17 mouse cellular contexts compared by ENCODE assay signal in the genomic region with DNA sequence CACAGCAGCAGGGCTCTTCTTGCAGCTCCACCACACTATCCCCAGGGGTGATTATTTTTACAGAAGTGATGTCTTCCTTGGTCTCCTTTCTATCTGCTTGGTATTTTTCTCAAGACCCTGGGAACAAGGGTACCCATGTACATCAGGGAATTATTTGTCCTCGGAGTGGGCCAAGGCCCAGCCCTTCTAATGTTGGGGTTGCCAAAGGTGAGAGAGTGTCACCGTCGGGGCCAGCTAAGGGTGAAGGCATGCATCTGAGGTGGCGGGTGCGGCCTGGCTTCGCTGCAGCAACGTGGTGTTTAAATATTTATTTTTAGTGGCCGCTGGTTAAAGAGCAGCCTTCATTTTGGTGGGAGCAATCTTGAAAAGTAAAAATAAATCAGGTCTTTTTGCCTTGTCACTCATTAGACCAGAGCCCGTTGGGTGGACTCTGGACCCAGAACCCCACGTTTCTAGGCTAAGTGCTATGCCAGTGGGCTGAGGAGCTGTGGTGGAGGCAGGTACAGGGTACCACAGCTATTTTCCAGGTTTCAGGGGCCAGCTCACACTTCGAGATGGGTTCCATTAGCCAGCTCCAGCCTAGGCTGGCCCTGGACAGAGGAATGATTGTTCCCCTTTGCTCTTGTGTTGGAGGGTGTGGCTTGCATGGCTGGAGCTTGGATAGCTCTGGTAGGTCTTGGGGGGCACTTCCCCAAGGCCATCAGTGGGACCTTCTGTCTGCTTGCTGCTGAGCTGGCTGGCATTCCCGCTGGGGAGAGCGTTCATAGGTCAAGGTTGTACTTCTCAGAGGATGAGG.
DNase-seq lines count a peak whose midpoint lies in the region; ATAC-seq lines count a peak whose summit lies in the region.
"Had no signal": no experiment of that assay in that cellular context is flagged by ENCODE, and none has a peak within 500 bp of the region (broad histone marks: within the 10 kb centered on the region; RNA-seq: fewer than 3 reads in every experiment).

No protein-coding gene starts in this region.

- 88% methylated on average over 13 of the region's 13 CpGs for WGBS in forebrain, embryonic 11.5 days
- 89% methylated on average over 13 of the region's 13 CpGs for WGBS in forebrain, embryonic 15.5 days
- 77% methylated on average over 13 of the region's 13 CpGs for WGBS in kidney, embryonic 15.5 days
- WGBS in limb, embryonic 12.5 days, result 80% methylated on average over 13 of the region's 13 CpGs

- no peaks in the 10 kb centered on the region for H3K36me3 ChIP-seq in forebrain, embryonic 11.5 days (ENCODE audit: control insufficient read depth, insufficient read depth, low read length)
- H3K36me3 ChIP-seq in forebrain, embryonic 15.5 days, result no peaks in the 10 kb centered on the region
- no peaks in the 10 kb centered on the region for H3K36me3 ChIP-seq in kidney, embryonic 15.5 days
- no peaks in the 10 kb centered on the region for H3K36me3 ChIP-seq in limb, embryonic 12.5 days
- H3K36me3 ChIP-seq: lung, embryonic 15.5 days had no signal

- no peaks in the 10 kb centered on the region for H3K9me3 ChIP-seq in forebrain, embryonic 11.5 days (ENCODE audit: control insufficient read depth, low read length)
- H3K9me3 ChIP-seq in forebrain, embryonic 15.5 days, result no peaks in the 10 kb centered on the region
- H3K9me3 ChIP-seq in kidney, embryonic 15.5 days (replicated peaks), result no peaks in the 10 kb centered on the region
- H3K9me3 ChIP-seq in limb, embryonic 12.5 days, result no peaks in the 10 kb centered on the region
- H3K9me3 ChIP-seq: lung, embryonic 15.5 days had no signal

- peak; percentile 39 for DNase-seq in forebrain, embryonic 11.5 days (ENCODE audit: low spot score)
- peak; percentile 35 to 64 for DNase-seq in kidney, postnatal 25 days
- DNase-seq in 3134 (ENCODE audit: extremely low read depth, insufficient read length, low spot score), result peak; percentile 27
- no peak for DNase-seq in retina, postnatal 1 day
- no peak for DNase-seq in cerebellum, adult 9-10 months
- DNase-seq: cerebellum, adult 11 months; cerebellum, postnatal 36 days; gastrocnemius, postnatal 25 days; kidney, adult 11 months; left cerebral cortex, postnatal 4 days; right cerebral cortex, postnatal 4 days had no signal

- ATAC-seq in forebrain, embryonic 11.5 days (replicated peaks; ENCODE audit: low FRiP score), result no peak
- ATAC-seq in forebrain, embryonic 15.5 days (replicated peaks), result no peak
- ATAC-seq in kidney, embryonic 15.5 days (replicated peaks; ENCODE audit: low FRiP score), result no peak
- ATAC-seq in limb, embryonic 12.5 days (ENCODE audit: insufficient number of reproducible peaks, insufficient read depth, low FRiP score, low TSS enrichment, low read depth), result no peak
- ATAC-seq: midbrain, embryonic 16.5 days; Patski had no signal

- H3K4me3 ChIP-seq in forebrain, embryonic 11.5 days (ENCODE audit: low read depth, low read length), result no peak overlapping the region
- H3K4me3 ChIP-seq in forebrain, embryonic 15.5 days, result no peak overlapping the region
- H3K4me3 ChIP-seq in kidney, embryonic 15.5 days (replicated peaks), result no peak overlapping the region
- no peak overlapping the region for H3K4me3 ChIP-seq in limb, embryonic 12.5 days (replicated peaks)
- H3K4me3 ChIP-seq: lung, embryonic 15.5 days had no signal

- H3K4me2 ChIP-seq in forebrain, embryonic 11.5 days (ENCODE audit: low read depth, low read length, severe bottlenecking), result no peak overlapping the region
- H3K4me2 ChIP-seq in forebrain, embryonic 15.5 days (replicated peaks), result no peak overlapping the region
- no peak overlapping the region for H3K4me2 ChIP-seq in kidney, embryonic 15.5 days
- no peak overlapping the region for H3K4me2 ChIP-seq in limb, embryonic 12.5 days
- H3K4me2 ChIP-seq: lung, embryonic 15.5 days had no signal

- H3K9ac ChIP-seq in forebrain, embryonic 11.5 days (ENCODE audit: low read length), result no peak overlapping the region
- H3K9ac ChIP-seq in forebrain, embryonic 15.5 days (replicated peaks), result no peak overlapping the region
- H3K9ac ChIP-seq in kidney, embryonic 15.5 days, result no peak overlapping the region
- H3K9ac ChIP-seq in limb, embryonic 12.5 days (replicated peaks), result no peak overlapping the region
- H3K9ac ChIP-seq: lung, embryonic 15.5 days had no signal

- no peak overlapping the region for H3K27ac ChIP-seq in forebrain, embryonic 11.5 days (ENCODE audit: low read depth, low read length)
- no peak overlapping the region for H3K27ac ChIP-seq in forebrain, embryonic 15.5 days (replicated peaks)
- no peak overlapping the region for H3K27ac ChIP-seq in kidney, embryonic 15.5 days
- peak overlapping the region; percentile 41 for H3K27ac ChIP-seq in limb, embryonic 12.5 days
- H3K27ac ChIP-seq: lung, embryonic 15.5 days had no signal

- peaks cover 16% of the 10 kb centered on the region for H3K4me1 ChIP-seq in forebrain, embryonic 11.5 days (replicated peaks; ENCODE audit: control insufficient read depth, insufficient read depth, low read length)
- peaks cover 9% of the 10 kb centered on the region for H3K4me1 ChIP-seq in forebrain, embryonic 15.5 days
- H3K4me1 ChIP-seq in kidney, embryonic 15.5 days, result peaks cover 19% of the 10 kb centered on the region
- H3K4me1 ChIP-seq in limb, embryonic 12.5 days (replicated peaks), result peaks cover 48% of the 10 kb centered on the region

- H3K27me3 ChIP-seq in forebrain, embryonic 11.5 days (ENCODE audit: control insufficient read depth, insufficient read depth, low read length), result no peaks in the 10 kb centered on the region
- H3K27me3 ChIP-seq in forebrain, embryonic 15.5 days, result no peaks in the 10 kb centered on the region
- H3K27me3 ChIP-seq in kidney, embryonic 15.5 days, result no peaks in the 10 kb centered on the region
- no peaks in the 10 kb centered on the region for H3K27me3 ChIP-seq in limb, embryonic 12.5 days
- H3K27me3 ChIP-seq: lung, embryonic 15.5 days; Patski had no signal

Comparison
In these comparisons a context has a peak if more than half of its experiments do, and no peak if none do; other contexts are left out.
1. DNase-seq: peak in forebrain, embryonic 11.5 days (single experiment), kidney, postnatal 25 days (2 of 2) and 3134 (single experiment); none in retina, postnatal 1 day (single experiment) and cerebellum, adult 9-10 months (single experiment).